ENCODE assay signal across 20 mouse cellular contexts in genomic region chrX:132646956-132647355, GRCm38 (mm10).
DNase-seq lines count a peak whose midpoint lies in the region; ATAC-seq and TF ChIP-seq lines count a peak whose summit lies in the region.
"Had no signal": no experiment of that assay in that cellular context is flagged by ENCODE, and none has a peak within 500 bp of the region (broad histone marks: within the 10 kb centered on the region; RNA-seq: fewer than 3 reads in every experiment).

No protein-coding gene starts in this region.

- no peaks in the 10 kb centered on the region for H3K36me3 ChIP-seq in stomach, postnatal 0 days (ENCODE audit: control insufficient read depth, insufficient read depth, low read length)
- H3K36me3 ChIP-seq in midbrain, embryonic 16.5 days (ENCODE audit: control insufficient read depth, insufficient read depth, low read length): no peaks in the 10 kb centered on the region
- no peaks in the 10 kb centered on the region for H3K36me3 ChIP-seq in midbrain, postnatal 0 days (ENCODE audit: insufficient read depth, low read length)
- H3K36me3 ChIP-seq: heart, embryonic 13.5 days; limb, embryonic 12.5 days; liver, embryonic 13.5 days; neural tube, embryonic 12.5 days had no signal

- H3K9me3 ChIP-seq in stomach, postnatal 0 days (ENCODE audit: control insufficient read depth, low read length): no peaks in the 10 kb centered on the region
- H3K9me3 ChIP-seq in midbrain, embryonic 16.5 days (replicated peaks; ENCODE audit: control insufficient read depth, low read length, poor library complexity, severe bottlenecking): no peaks in the 10 kb centered on the region
- no peaks in the 10 kb centered on the region for H3K9me3 ChIP-seq in midbrain, postnatal 0 days (ENCODE audit: low read length)
- H3K9me3 ChIP-seq: heart, embryonic 13.5 days; limb, embryonic 12.5 days; liver, embryonic 13.5 days; neural tube, embryonic 12.5 days had no signal

- H3K27me3 ChIP-seq in stomach, postnatal 0 days (ENCODE audit: control insufficient read depth, insufficient read depth, low read length): no peaks in the 10 kb centered on the region
- no peaks in the 10 kb centered on the region for H3K27me3 ChIP-seq in midbrain, embryonic 16.5 days (ENCODE audit: control insufficient read depth, insufficient read depth, low read depth, low read length)
- H3K27me3 ChIP-seq in midbrain, postnatal 0 days (ENCODE audit: insufficient read depth, low read length): no peaks in the 10 kb centered on the region
- H3K27me3 ChIP-seq: heart, embryonic 13.5 days; limb, embryonic 12.5 days; liver, embryonic 13.5 days; neural tube, embryonic 12.5 days had no signal

- no peak for DNase-seq in frontal cortex, postnatal 14 days (ENCODE audit: low spot score in 2 of 2)
- DNase-seq in left cerebral cortex, adult 11 months (ENCODE audit: low spot score): peak; percentile 13
- no peak for DNase-seq in left cerebral cortex, postnatal 4 days
- DNase-seq in left cerebral cortex, postnatal 14 days (ENCODE audit: low spot score in 2 of 2): peak; percentile 3 to 16
- no peak for DNase-seq in stomach, postnatal 0 days (ENCODE audit: low spot score)
- no peak for DNase-seq in midbrain, postnatal 0 days (ENCODE audit: low spot score)
- DNase-seq: adrenal gland, adult 2 months; cerebellum, adult 9-10 months; liver, embryonic 13.5 days; lung, embryonic 14.5 days; lung, postnatal 36 days; thymus, postnatal 14 days had no signal

- no peak for TF ChIP-seq CTCF in stomach, postnatal 0 days (IDR thresholded peaks at IDR 0.05; ENCODE audit: low read depth)
- TF ChIP-seq CTCF in midbrain, postnatal 0 days (IDR thresholded peaks at IDR 0.05): no peak

- H3K27ac ChIP-seq in stomach, postnatal 0 days (replicated peaks): no peak overlapping the region
- no peak overlapping the region for H3K27ac ChIP-seq in midbrain, embryonic 16.5 days (ENCODE audit: low read length)
- no peak overlapping the region for H3K27ac ChIP-seq in midbrain, postnatal 0 days (ENCODE audit: low read depth, low read length)
- H3K27ac ChIP-seq: heart, embryonic 13.5 days; hindbrain, embryonic 14.5 days; limb, embryonic 12.5 days; liver, embryonic 13.5 days; neural tube, embryonic 12.5 days had no signal

- H3K9ac ChIP-seq in stomach, postnatal 0 days (ENCODE audit: low read length): no peak overlapping the region
- no peak overlapping the region for H3K9ac ChIP-seq in midbrain, embryonic 16.5 days (ENCODE audit: low read depth, low read length)
- H3K9ac ChIP-seq in midbrain, postnatal 0 days (replicated peaks; ENCODE audit: low read length, poor library complexity, severe bottlenecking): no peak overlapping the region
- H3K9ac ChIP-seq: heart, embryonic 13.5 days; hindbrain, embryonic 14.5 days; limb, embryonic 12.5 days; liver, embryonic 13.5 days; lung, embryonic 14.5 days; neural tube, embryonic 12.5 days had no signal

- peak; percentile 99 for ATAC-seq in frontal cortex, adult (ENCODE audit: low TSS enrichment)
- ATAC-seq in stomach, postnatal 0 days (ENCODE audit: low FRiP score, low TSS enrichment): no peak
- ATAC-seq in midbrain, embryonic 16.5 days: no peak
- ATAC-seq in midbrain, postnatal 0 days (ENCODE audit: low FRiP score): no peak
- ATAC-seq: forebrain, embryonic 14.5 days; intestine, embryonic 16.5 days had no signal

- no peak overlapping the region for H3K4me2 ChIP-seq in stomach, postnatal 0 days (replicated peaks; ENCODE audit: low read depth)
- H3K4me2 ChIP-seq in midbrain, embryonic 16.5 days (ENCODE audit: low read length): no peak overlapping the region
- no peak overlapping the region for H3K4me2 ChIP-seq in midbrain, postnatal 0 days (ENCODE audit: low read depth, low read length, poor library complexity, severe bottlenecking)
- H3K4me2 ChIP-seq: heart, embryonic 13.5 days; hindbrain, embryonic 14.5 days; limb, embryonic 12.5 days; liver, embryonic 13.5 days; lung, embryonic 14.5 days; neural tube, embryonic 12.5 days had no signal

- H3K4me3 ChIP-seq in stomach, postnatal 0 days (ENCODE audit: low read depth, low read length): no peak overlapping the region
- no peak overlapping the region for H3K4me3 ChIP-seq in midbrain, embryonic 16.5 days (ENCODE audit: low read depth, low read length)
- H3K4me3 ChIP-seq in midbrain, postnatal 0 days (ENCODE audit: low read depth, low read length): no peak overlapping the region
- H3K4me3 ChIP-seq: heart, embryonic 13.5 days; limb, embryonic 12.5 days; liver, embryonic 13.5 days; neural tube, embryonic 12.5 days had no signal

- intact Hi-C loops in left cerebral cortex, postnatal 4 days (cut with DNase I): no loop called here
- intact Hi-C loops in left cerebral cortex, postnatal 14 days (cut with DNase I): no loop called here

- no peak for TF ChIP-seq EP300 in stomach, postnatal 0 days (optimal IDR thresholded peaks at IDR 0.05)

- H3K4me1 ChIP-seq in stomach, postnatal 0 days (replicated peaks; ENCODE audit: control insufficient read depth, insufficient read depth): no peaks in the 10 kb centered on the region
- H3K4me1 ChIP-seq in midbrain, embryonic 16.5 days (ENCODE audit: control insufficient read depth, insufficient read depth, low read length): no peaks in the 10 kb centered on the region
- H3K4me1 ChIP-seq in midbrain, postnatal 0 days (ENCODE audit: insufficient read depth, low read length): no peaks in the 10 kb centered on the region
- H3K4me1 ChIP-seq: heart, embryonic 13.5 days; limb, embryonic 12.5 days; liver, embryonic 13.5 days; neural tube, embryonic 12.5 days had no signal

Comparison
In these comparisons a context has a peak if more than half of its experiments do, and no peak if none do; other contexts are left out.
1. DNase-seq: peak in left cerebral cortex, adult 11 months (single experiment) and left cerebral cortex, postnatal 14 days (2 of 2); none in frontal cortex, postnatal 14 days (0 of 2), left cerebral cortex, postnatal 4 days (single experiment), stomach, postnatal 0 days (single experiment) and midbrain, postnatal 0 days (single experiment).